Mouse (Mus musculus) layer of hippocampus, postnatal 14 days (tissue): ENCODE data around the gene Prkca. TPM values are rescaled to one million over a fixed set of nuclear protein-coding genes. Genes with fewer than 3 reads are reported as not detected.

ENCODE experiments used
- DNase-seq, 2 experiments: peaks; one replicate each; pipeline ENCODE4 v3.0.0; 2021 to 2022; ENCODE audit warnings: low spot score in 2 of 2, mixed read lengths in 1 of 2
- microRNA-seq, 2 experiments: library from miRNA; unstranded; fragments of <30 nt; microRNA quantifications; one replicate each; pipeline ENCODE4 v1.2.0; 2021
- total RNA-seq, 2 experiments: library from RNA; stranded (reverse); gene quantifications; 2 replicates each; pipeline ENCODE4 v1.2.3; 2021

Gene Prkca
- total RNA-seq, 2 experiments from 2014 or later, result 205 to 208 TPM

GRCm38 (mm10) chr11:107887342-107887741 lies 456.4 kb downstream of the Prkca start:
- DNase-seq, result no peak

Small RNAs within 50 kb of the gene (microRNA-seq; reads per million reads assigned to microRNA genes)
- 0 reads per million in 2 experiments for gene Mir7223

Other genes starting within 250 kb of the Prkca start
- 1 to 10 TPM in 1 of 2 experiments, under 1 TPM in 1; 0.37 to 1.9 TPM for gene Apoh, start 574 bp downstream of the Prkca start, total RNA-seq
- gene Cep112, start 81.3 kb upstream of the Prkca start, total RNA-seq, result 10 to 100 TPM; 10.7 to 14.2 TPM